7 mouse cellular contexts compared by ENCODE assay signal in the genomic region with DNA sequence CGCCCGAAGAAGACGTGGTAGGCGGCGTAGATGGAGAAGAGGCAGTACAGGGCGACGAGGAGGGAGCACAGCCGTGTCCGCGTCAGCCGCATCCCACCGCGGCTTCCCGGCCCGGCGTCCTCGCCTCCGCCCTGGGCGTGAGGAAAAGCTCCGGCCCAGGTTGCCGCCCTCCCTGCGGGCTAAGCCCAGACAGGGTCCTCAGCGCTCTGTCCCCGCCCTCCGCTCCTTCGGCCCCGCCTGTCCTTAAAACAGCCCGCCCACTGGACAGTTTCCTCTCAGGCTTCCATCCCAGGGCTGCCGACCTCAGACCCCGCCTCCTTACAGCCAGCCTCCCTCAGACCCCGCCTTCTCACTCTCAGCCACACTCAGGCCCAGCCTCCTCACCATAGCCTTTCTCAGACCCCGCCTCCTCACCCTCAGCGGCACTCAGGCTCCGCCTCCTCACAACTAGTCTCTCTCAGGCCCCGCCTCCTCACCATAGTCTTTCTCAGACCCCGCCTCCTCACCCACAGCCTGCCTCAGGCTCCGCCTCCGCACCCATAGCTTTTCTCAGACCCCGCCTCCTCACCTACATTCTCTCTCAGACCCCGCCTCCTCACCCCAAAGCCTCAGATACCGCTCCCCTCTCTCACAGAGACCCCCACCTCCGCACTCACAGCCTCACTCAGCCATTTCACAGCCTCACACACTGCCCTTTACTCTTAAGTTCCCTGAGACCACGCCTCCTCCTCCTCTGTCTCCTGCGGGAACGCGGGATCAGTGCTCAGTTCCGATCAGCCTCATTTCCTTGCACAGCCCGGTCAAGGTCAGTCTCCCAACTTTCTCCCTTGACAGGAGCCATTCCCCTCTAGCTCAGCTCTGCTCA. TPM values are rescaled to one million over a fixed set of nuclear protein-coding genes. Genes with fewer than 3 reads are reported as not detected.
DNase-seq lines count a peak whose midpoint lies in the region; ATAC-seq lines count a peak whose summit lies in the region.

A gene (minus strand): TSS at position 392 of the 865 bp plus-strand sequence.

- WGBS in embryonic facial prominence, embryonic 11.5 days: 1% methylated on average over 39 of the region's 48 CpGs
- WGBS in limb, embryonic 10.5 days: 2% methylated on average over 36 of the region's 48 CpGs
- WGBS in midbrain, embryonic 13.5 days: 2% methylated on average over 30 of the region's 48 CpGs

- H3K27me3 ChIP-seq in embryonic facial prominence, embryonic 11.5 days (ENCODE audit: control insufficient read depth, insufficient read depth, low read length): no peaks in the 10 kb centered on the region
- H3K27me3 ChIP-seq in limb, embryonic 10.5 days (ENCODE audit: low read depth, poor library complexity, severe bottlenecking): no peaks in the 10 kb centered on the region
- no peaks in the 10 kb centered on the region for H3K27me3 ChIP-seq in midbrain, embryonic 13.5 days

- no peaks in the 10 kb centered on the region for H3K9me3 ChIP-seq in embryonic facial prominence, embryonic 11.5 days (replicated peaks; ENCODE audit: control insufficient read depth, low read length)
- no peaks in the 10 kb centered on the region for H3K9me3 ChIP-seq in limb, embryonic 10.5 days (replicated peaks)
- H3K9me3 ChIP-seq in midbrain, embryonic 13.5 days: no peaks in the 10 kb centered on the region

- DNase-seq in adrenal gland, postnatal 14 days: peak; percentile 97
- DNase-seq in embryonic facial prominence, embryonic 11.5 days (ENCODE audit: low spot score): peak; percentile 96
- peak; percentile 99 for DNase-seq in kidney, adult 11 months
- DNase-seq in limb, embryonic 10.5 days (ENCODE audit: low spot score): peak; percentile 90
- DNase-seq in spleen, adult 12 weeks (ENCODE audit: low spot score): peak; percentile 86

- H3K4me1 ChIP-seq in embryonic facial prominence, embryonic 11.5 days (ENCODE audit: control insufficient read depth, insufficient read depth, low read length): no peaks in the 10 kb centered on the region
- H3K4me1 ChIP-seq in limb, embryonic 10.5 days: peaks cover 13% of the 10 kb centered on the region
- H3K4me1 ChIP-seq in midbrain, embryonic 13.5 days (replicated peaks): peaks cover 12% of the 10 kb centered on the region

- peak within 1 kb of the TSS; percentile 82 for H3K9ac ChIP-seq in embryonic facial prominence, embryonic 11.5 days (replicated peaks; ENCODE audit: low read length)
- H3K9ac ChIP-seq in midbrain, embryonic 13.5 days (replicated peaks): peak within 1 kb of the TSS; percentile 90

- peak within 1 kb of the TSS; percentile 82 for H3K4me2 ChIP-seq in embryonic facial prominence, embryonic 11.5 days (ENCODE audit: low read depth, low read length)
- peak within 1 kb of the TSS; percentile 79 for H3K4me2 ChIP-seq in midbrain, embryonic 13.5 days (replicated peaks)

- peak within 1 kb of the TSS; percentile 65 for H3K27ac ChIP-seq in embryonic facial prominence, embryonic 11.5 days (replicated peaks; ENCODE audit: low read depth, low read length)
- peak within 1 kb of the TSS; percentile 93 for H3K27ac ChIP-seq in limb, embryonic 10.5 days
- peak within 1 kb of the TSS; percentile 89 for H3K27ac ChIP-seq in midbrain, embryonic 13.5 days

- H3K4me3 ChIP-seq in embryonic facial prominence, embryonic 11.5 days (ENCODE audit: low read depth, low read length): peak within 1 kb of the TSS; percentile 82
- peak within 1 kb of the TSS; percentile 79 for H3K4me3 ChIP-seq in limb, embryonic 10.5 days
- H3K4me3 ChIP-seq in midbrain, embryonic 13.5 days (replicated peaks): peak within 1 kb of the TSS; percentile 74

- no peaks in the 10 kb centered on the region for H3K36me3 ChIP-seq in embryonic facial prominence, embryonic 11.5 days (replicated peaks; ENCODE audit: control insufficient read depth, insufficient read depth, low read depth, low read length)
- H3K36me3 ChIP-seq in limb, embryonic 10.5 days: peaks cover 15% of the 10 kb centered on the region
- no peaks in the 10 kb centered on the region for H3K36me3 ChIP-seq in midbrain, embryonic 13.5 days

- ATAC-seq in embryonic facial prominence, embryonic 11.5 days (replicated peaks; ENCODE audit: insufficient number of reproducible peaks, low FRiP score, low TSS enrichment, low read depth): peak; percentile 98
- peak; percentile 91 for ATAC-seq in granulocyte monocyte progenitor cell, adult 5-6 weeks (replicated peaks; ENCODE audit: poor library complexity, severe bottlenecking)
- ATAC-seq in midbrain, embryonic 13.5 days: peak; percentile 98

RNA-seq across cellular contexts. Expression of the gene that starts here (rescaled TPM):
- 43.2 and 46.0 TPM in 2 replicates for total RNA-seq in adrenal gland, postnatal 14 days (2021)
- 46.9 and 53.3 TPM in 2 replicates for polyA plus RNA-seq in embryonic facial prominence, embryonic 11.5 days (2014; fragmentation: Nextera tagmentation; extraction: Ambion mirVana)
- 29.6 and 36.5 TPM in 2 replicates for total RNA-seq in granulocyte monocyte progenitor cell, adult 5-6 weeks (2014; fragmentation: Nextera tagmentation)
- total RNA-seq in granulocyte monocyte progenitor cell, adult 5-6 weeks (2017): 44.2 and 62.0 TPM in 2 replicates
- 36.6 and 36.8 TPM in 2 replicates for polyA plus RNA-seq in limb, embryonic 10.5 days (2016; fragmentation: Nextera tagmentation; extraction: Ambion mirVana)
- 30.7 and 32.1 TPM in 2 replicates for polyA plus RNA-seq in midbrain, embryonic 13.5 days (2015; fragmentation: Nextera tagmentation; extraction: Ambion mirVana)

Comparison
In these comparisons a context has a peak if more than half of its experiments do, and no peak if none do; other contexts are left out.
1. Peak in every context shown above with its lines: DNase-seq, ATAC-seq, H3K4me3 ChIP-seq and H3K27ac ChIP-seq.